Mouse (Mus musculus): ENCODE measurements around the gene Polr1a. TPM values are rescaled to one million over a fixed set of nuclear protein-coding genes. Genes with fewer than 3 reads are reported as not detected.

The Polr1a gene
- total and polyA plus RNA-seq, 3 experiments: 50.2 to 126 (median 73.7) TPM

DNA sequence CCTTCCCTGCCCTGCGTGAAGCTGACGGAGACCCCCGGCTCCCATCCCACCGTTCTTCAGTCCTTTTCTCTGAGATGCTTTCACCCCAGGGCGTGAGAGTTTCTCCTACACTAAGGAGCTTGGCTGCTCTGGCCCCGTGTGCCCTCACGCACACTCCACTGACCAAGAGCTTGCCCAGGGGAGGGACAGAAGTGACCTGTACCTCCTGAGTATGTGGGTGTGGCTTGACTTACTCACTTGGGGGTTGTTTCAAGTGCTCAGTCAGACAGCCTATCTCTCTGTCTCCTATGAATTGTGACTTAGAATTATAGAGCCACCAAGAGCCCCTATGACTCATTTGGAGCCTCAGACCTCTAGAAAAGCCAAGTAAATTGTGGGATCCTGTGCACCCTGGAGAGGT is 67.7 kb downstream of the Polr1a start:
- H3K36me3 ChIP-seq (replicated peaks in 1 of 2; ENCODE audit: control insufficient read depth in 1 of 2, insufficient read depth in 1 of 2, low read length in 1 of 2): peaks cover 75 to 90% of the 10 kb centered on the region in 2 experiments

DNA sequence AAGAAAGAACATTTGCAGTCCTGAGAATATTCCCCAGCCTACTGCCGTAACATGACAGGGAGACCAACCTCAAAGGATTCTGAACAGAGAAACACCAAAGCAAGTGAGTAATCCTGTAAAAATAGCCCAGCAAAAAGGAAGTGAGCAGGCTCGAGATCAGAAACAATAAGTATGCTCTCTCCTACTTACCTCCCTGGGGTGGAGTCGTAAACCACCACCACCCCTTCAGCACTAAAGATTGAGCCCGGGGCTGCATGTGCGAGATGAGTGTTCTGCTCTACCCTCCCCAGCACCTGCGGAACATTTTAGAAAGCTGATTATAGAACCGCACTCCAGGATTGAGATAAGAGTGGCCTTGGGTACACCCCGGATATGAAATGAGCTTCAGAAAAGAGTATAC is 71.3 kb downstream of the Polr1a start:
- Histone ChIP-seq H3K79me2 (replicated peaks; ENCODE audit: control insufficient read depth, extremely low read depth, insufficient read depth, poor library complexity, severe bottlenecking) (no peaks in the 10 kb centered on the region), H3K4me1 (ENCODE audit: control insufficient read depth in 1 of 2, insufficient read depth in 2 of 2) (peaks cover 28 to 61% of the 10 kb centered on the region in 2 experiments), H3K36me3 (replicated peaks in 1 of 2; ENCODE audit: control insufficient read depth in 1 of 2, insufficient read depth in 1 of 2, low read length in 1 of 2) (peaks cover 39 to 66% of the 10 kb centered on the region in 2 experiments), H3K27ac (ENCODE audit: insufficient read depth, low read depth) (peak overlapping the region; percentile 92), H3K4me3 (replicated peaks in 1 of 3; ENCODE audit: low read depth in 2 of 3, low read length in 2 of 3, poor library complexity in 1 of 3) (no peak overlapping the region), H3K4me2 (ENCODE audit: insufficient read depth, low read depth, poor library complexity, severe bottlenecking) (peak overlapping the region; percentile 33), H3K9ac (ENCODE audit: insufficient read depth, low read depth) (peak overlapping the region; percentile 10; the same call in 1 of the 2 replicates), H3K27me3 (replicated peaks) (no peaks in the 10 kb centered on the region), H3K9me3 (replicated peaks; ENCODE audit: low read length) (no peaks in the 10 kb centered on the region)
- peak; percentile 88 for DNase-seq (ENCODE audit: extremely low read depth)
- in situ Hi-C loops (cut with MboI; ENCODE audit: low pct_ligation_motif_present, low pct_unique_long_range_greater_than_20kb, low sequenced_read_pairs): no loop called here
- dilution Hi-C loops (cut with MboI; ENCODE audit: extremely low pct_ligation_motif_present, extremely low pct_unique_long_range_greater_than_20kb, low sequenced_read_pairs): no loop called here
- TF ChIP-seq CTCF (conservative IDR thresholded peaks at IDR 0.05 in 1 of 2, IDR thresholded peaks at IDR 0.05 in 1 of 2; ENCODE audit: low read depth in 2 of 2, low read length in 2 of 2): no peak
- no peak; the same call in 1 of the 2 replicates for TF ChIP-seq CHD2 (IDR thresholded peaks at IDR 0.05; ENCODE audit: low read length)
- TF ChIP-seq TBP (conservative IDR thresholded peaks at IDR 0.05; ENCODE audit: low read depth, low read length): 0 out of 2 replicates have a peak, but pooled peaks have one; percentile 32
- peak; percentile 92 for TF ChIP-seq IRF4 (IDR thresholded peaks at IDR 0.05; ENCODE audit: low read depth, low read length)
- no peak for TF ChIP-seq HCFC1 (IDR thresholded peaks at IDR 0.05; ENCODE audit: low read depth, low read length)
- no peak; the same call in none of the 2 replicates for TF ChIP-seq RAD21 (IDR thresholded peaks at IDR 0.05; ENCODE audit: low read depth, low read length)
- TF ChIP-seq SIN3A (IDR thresholded peaks at IDR 0.05; ENCODE audit: low read length): peak; percentile 52; the same call in 1 of the 2 replicates
- TF ChIP-seq SMC3 (IDR thresholded peaks at IDR 0.05; ENCODE audit: low read depth, low read length): peak; percentile 15; the same call in 1 of the 2 replicates
- TF ChIP-seq JUND (conservative IDR thresholded peaks at IDR 0.05; ENCODE audit: low read depth, low read length): peak; percentile 77
- TF ChIP-seq MAFK (IDR thresholded peaks at IDR 0.05; ENCODE audit: insufficient replicate concordance, low read length): no peak
- no peak for TF ChIP-seq E2F4 (IDR thresholded peaks at IDR 0.05; ENCODE audit: insufficient replicate concordance, low read depth, low read length)
- peak; percentile 95 for TF ChIP-seq JUN (IDR thresholded peaks at IDR 0.05; ENCODE audit: insufficient read depth, low read depth, low read length)
- no peak for TF ChIP-seq UBTF (IDR thresholded peaks at IDR 0.05; ENCODE audit: low read depth, low read length)
- TF ChIP-seq GABPA (IDR thresholded peaks at IDR 0.05; ENCODE audit: insufficient replicate concordance, low read depth, low read length): no peak
- TF ChIP-seq RCOR1 (conservative IDR thresholded peaks at IDR 0.05; ENCODE audit: low read depth, low read length): no peak
- no peak for TF ChIP-seq POLR2AphosphoS2 (IDR thresholded peaks at IDR 0.05; ENCODE audit: low read depth, low read length)
- TF ChIP-seq MYC (IDR thresholded peaks at IDR 0.05; ENCODE audit: low read depth, low read length): peak; percentile 81
- TF ChIP-seq PAX5 (IDR thresholded peaks at IDR 0.05; ENCODE audit: low read length): no peak
- TF ChIP-seq ZC3H11A (IDR thresholded peaks at IDR 0.05; ENCODE audit: low read depth, low read length): no peak
- TF ChIP-seq NRF1 (IDR thresholded peaks at IDR 0.05; ENCODE audit: low read depth, low read length): no peak
- no peak for TF ChIP-seq USF2 (conservative IDR thresholded peaks at IDR 0.05; ENCODE audit: low read depth, low read length)
- TF ChIP-seq BHLHE40 (IDR thresholded peaks at IDR 0.05; ENCODE audit: low read depth, low read length): peak; percentile 91
- TF ChIP-seq MXI1 (IDR thresholded peaks at IDR 0.05; ENCODE audit: low read depth, low read length): no peak; the same call in 1 of the 2 replicates
- no peak for TF ChIP-seq KAT2A (IDR thresholded peaks at IDR 0.05; ENCODE audit: insufficient replicate concordance, low read length)
- peak; percentile 62 for TF ChIP-seq MAX (IDR thresholded peaks at IDR 0.05; ENCODE audit: low read length)
- peak; percentile 83 for TF ChIP-seq EP300 (IDR thresholded peaks at IDR 0.05; ENCODE audit: low read length)
- TF ChIP-seq NELFE (IDR thresholded peaks at IDR 0.05; ENCODE audit: low read depth, low read length): no peak
- peak; percentile 99 for TF ChIP-seq MEF2A (IDR thresholded peaks at IDR 0.05; ENCODE audit: borderline replicate concordance, low read depth, low read length)
- TF ChIP-seq CHD1 (IDR thresholded peaks at IDR 0.05; ENCODE audit: low read depth, low read length): no peak

More for the DNA sequence above, 67.7 kb downstream of the Polr1a start:
- dilution Hi-C loops (cut with MboI; ENCODE audit: extremely low pct_ligation_motif_present, extremely low pct_unique_long_range_greater_than_20kb, low sequenced_read_pairs): no loop called here
- H3K4me3 ChIP-seq (replicated peaks in 1 of 3; ENCODE audit: low read depth in 2 of 3, low read length in 2 of 3, poor library complexity in 1 of 3): no peak overlapping the region
- H3K79me2 ChIP-seq (replicated peaks; ENCODE audit: control insufficient read depth, extremely low read depth, insufficient read depth, poor library complexity, severe bottlenecking): no peaks in the 10 kb centered on the region
- TF ChIP-seq HCFC1 (IDR thresholded peaks at IDR 0.05; ENCODE audit: low read depth, low read length) (no peak), MEF2A (IDR thresholded peaks at IDR 0.05; ENCODE audit: borderline replicate concordance, low read depth, low read length) (no peak), RCOR1 (conservative IDR thresholded peaks at IDR 0.05; ENCODE audit: low read depth, low read length) (no peak), NRF1 (IDR thresholded peaks at IDR 0.05; ENCODE audit: low read depth, low read length) (no peak), MAZ (IDR thresholded peaks at IDR 0.05; ENCODE audit: low read depth, low read length) (no peak), NELFE (IDR thresholded peaks at IDR 0.05; ENCODE audit: low read depth, low read length) (no peak), ZKSCAN1 (IDR thresholded peaks at IDR 0.05; ENCODE audit: borderline replicate concordance, low read depth, low read length) (no peak), ZMIZ1 (IDR thresholded peaks at IDR 0.05; ENCODE audit: low read depth, low read length) (no peak), RAD21 (IDR thresholded peaks at IDR 0.05; ENCODE audit: low read depth, low read length) (no peak), E2F4 (IDR thresholded peaks at IDR 0.05; ENCODE audit: insufficient replicate concordance, low read depth, low read length) (no peak), ZNF384 (IDR thresholded peaks at IDR 0.05; ENCODE audit: low read depth, low read length) (no peak), MAFK (IDR thresholded peaks at IDR 0.05; ENCODE audit: insufficient replicate concordance, low read length) (no peak)
- H3K27me3 ChIP-seq (replicated peaks): no peaks in the 10 kb centered on the region
- in situ Hi-C loops (cut with MboI; ENCODE audit: low pct_ligation_motif_present, low pct_unique_long_range_greater_than_20kb, low sequenced_read_pairs): no loop called here
- peaks cover 20 to 39% of the 10 kb centered on the region in 2 experiments for H3K4me1 ChIP-seq (ENCODE audit: control insufficient read depth in 1 of 2, insufficient read depth in 2 of 2)
- DNase-seq (ENCODE audit: extremely low read depth): no peak
- H3K4me2 ChIP-seq (ENCODE audit: insufficient read depth, low read depth, poor library complexity, severe bottlenecking): no peak overlapping the region
- no peak overlapping the region for H3K27ac ChIP-seq (ENCODE audit: insufficient read depth, low read depth)
- H3K9ac ChIP-seq (ENCODE audit: insufficient read depth, low read depth): no peak overlapping the region
- H3K9me3 ChIP-seq (replicated peaks; ENCODE audit: low read length): no peaks in the 10 kb centered on the region
